Mouse (Mus musculus): ENCODE measurements at regions not wholly inside any gene's neighbourhood (a gene's known extent, or its start where the extent isn't known, plus 50 kb on each side); places are given as distances from the start of the nearest gene placed in this dataset.

GRCm38 (mm10) chrX:7443996-7444421, 68.4 kb upstream of the Usp27x start:
- TF ChIP-seq CTCF (IDR thresholded peaks at IDR 0.05; ENCODE audit: low read depth, low read length) = no peak
- TF ChIP-seq POLR2A (IDR thresholded peaks at IDR 0.05; ENCODE audit: insufficient read depth, low read length) = no peak
- TF ChIP-seq EP300 (IDR thresholded peaks at IDR 0.05; ENCODE audit: insufficient read depth, low read depth, low read length) = no peak

Data from ES-Bruce4 (cell line).